8 mouse cellular contexts compared by ENCODE assay signal in genomic region chr13:117025226-117026067, GRCm38 (mm10). TPM values are rescaled to one million over a fixed set of nuclear protein-coding genes. Genes with fewer than 3 reads are reported as not detected.
DNase-seq lines count a peak whose midpoint lies in the region; ATAC-seq and TF ChIP-seq lines count a peak whose summit lies in the region.

Gene Parp8 (minus strand): TSS chr13:117025537.

- peak; percentile 73; the same call in 1 of the 2 replicates for ATAC-seq in limb, embryonic 15.5 days (ENCODE audit: insufficient number of reproducible peaks, low FRiP score, low TSS enrichment, low read depth)
- ATAC-seq in midbrain, embryonic 16.5 days, result peak; percentile 81

- H3K4me2 ChIP-seq in limb, embryonic 15.5 days, result peak within 1 kb of the TSS; percentile 81
- peak within 1 kb of the TSS; percentile 68 for H3K4me2 ChIP-seq in midbrain, embryonic 16.5 days (ENCODE audit: low read length)

- no peaks in the 10 kb centered on the region for H3K36me3 ChIP-seq in limb, embryonic 15.5 days
- no peaks in the 10 kb centered on the region for H3K36me3 ChIP-seq in midbrain, embryonic 16.5 days (ENCODE audit: control insufficient read depth, insufficient read depth, low read length)

- peak within 1 kb of the TSS; percentile 75 for H3K27ac ChIP-seq in embryonic fibroblast, embryonic 13.5 days (ENCODE audit: insufficient read depth, low read length)
- peak within 1 kb of the TSS; percentile 94 for H3K27ac ChIP-seq in limb, embryonic 15.5 days
- peak within 1 kb of the TSS; percentile 92 for H3K27ac ChIP-seq in midbrain, embryonic 16.5 days (ENCODE audit: low read length)

- peaks cover 13% of the 10 kb centered on the region for H3K4me1 ChIP-seq in embryonic fibroblast, embryonic 13.5 days (ENCODE audit: control insufficient read depth, insufficient read depth, low read length)
- H3K4me1 ChIP-seq in limb, embryonic 15.5 days, result peaks cover 28% of the 10 kb centered on the region
- peaks cover 31% of the 10 kb centered on the region for H3K4me1 ChIP-seq in midbrain, embryonic 16.5 days (ENCODE audit: control insufficient read depth, insufficient read depth, low read length)

- H3K9me3 ChIP-seq in limb, embryonic 15.5 days, result no peaks in the 10 kb centered on the region
- H3K9me3 ChIP-seq in midbrain, embryonic 16.5 days (replicated peaks; ENCODE audit: control insufficient read depth, low read length, poor library complexity, severe bottlenecking), result no peaks in the 10 kb centered on the region

- TF ChIP-seq POLR2A in embryonic fibroblast, embryonic 13.5 days (IDR thresholded peaks at IDR 0.05; ENCODE audit: low read depth, low read length), result peak; percentile 60

- DNase-seq in 416B (ENCODE audit: low read depth), result peak; percentile 73
- DNase-seq in adrenal gland, postnatal 4 days (ENCODE audit: low spot score in 2 of 2), result peak; percentile 25 to 33
- peak; percentile 55 for DNase-seq in heart, adult 8-10 months (ENCODE audit: low spot score)
- DNase-seq in kidney, adult 8-10 months, result peak; percentile 15 to 40
- peak; percentile 40 to 43 for DNase-seq in spleen, postnatal 36 days (ENCODE audit: low spot score in 2 of 2)

- WGBS in limb, embryonic 15.5 days, result under 1% methylated on average over 48 of the region's 67 CpGs
- WGBS in midbrain, embryonic 16.5 days, result under 1% methylated on average over 48 of the region's 67 CpGs

- no peak for TF ChIP-seq CTCF in embryonic fibroblast, embryonic 13.5 days (IDR thresholded peaks at IDR 0.05; ENCODE audit: borderline replicate concordance, insufficient read depth, low read length)

- peak within 1 kb of the TSS; percentile 80 for H3K4me3 ChIP-seq in embryonic fibroblast, embryonic 13.5 days (ENCODE audit: insufficient read depth, low read length)
- H3K4me3 ChIP-seq in limb, embryonic 15.5 days, result peak within 1 kb of the TSS; percentile 70
- peak within 1 kb of the TSS; percentile 66 for H3K4me3 ChIP-seq in midbrain, embryonic 16.5 days (ENCODE audit: low read depth, low read length)

- peak within 1 kb of the TSS; percentile 92 for H3K9ac ChIP-seq in limb, embryonic 15.5 days
- peak within 1 kb of the TSS; percentile 88 for H3K9ac ChIP-seq in midbrain, embryonic 16.5 days (ENCODE audit: low read depth, low read length)

- no peaks in the 10 kb centered on the region for H3K27me3 ChIP-seq in limb, embryonic 15.5 days
- H3K27me3 ChIP-seq in midbrain, embryonic 16.5 days (ENCODE audit: control insufficient read depth, insufficient read depth, low read depth, low read length), result no peaks in the 10 kb centered on the region

RNA-seq across cellular contexts. Expression of gene Parp8, which starts in this region (rescaled TPM):
- 10 to 100 TPM; 20.8 to 24.1 TPM for total RNA-seq in adrenal gland, postnatal 4 days (2021)
- 44.3 and 54.2 TPM in 2 replicates for polyA plus RNA-seq in embryonic fibroblast, embryonic 13.5 days (2011; ENCODE audit: insufficient read length, low read depth, missing spikeins)
- total RNA-seq in heart, adult 8-10 months (2022), result 10 to 100 TPM in 3 of 4 experiments, 1 to 10 TPM in 1; 8.2 to 11.6 (median 11.2) TPM
- 15.6 and 17.0 TPM in 2 replicates for polyA plus RNA-seq in limb, embryonic 15.5 days (2015; fragmentation: Nextera tagmentation; extraction: Ambion mirVana)
- 31.2 and 33.7 TPM in 2 replicates for polyA plus RNA-seq in midbrain, embryonic 16.5 days (2015; fragmentation: Nextera tagmentation; extraction: Ambion mirVana)

Comparison
In these comparisons a context has a peak if more than half of its experiments do, and no peak if none do; other contexts are left out.
1. Peak in every context shown above with its lines: DNase-seq, ATAC-seq, H3K4me3 ChIP-seq and H3K27ac ChIP-seq.